Mouse (Mus musculus) myocyte (in vitro differentiated cells): Measurements from ENCODE around the gene Gtf2h4.

Source experiments
- POLR2A ChIP-seq: IDR thresholded peaks from one replicate; pipeline ENCODE4 v1.6.1; 2011; ENCODE audit warnings: low read depth, mild to moderate bottlenecking, control low read depth, moderate library complexity; ENCODE audit not compliant: insufficient read length
- TCF12 ChIP-seq: IDR thresholded peaks from one replicate; pipeline ENCODE4 v1.6.1; 2011; ENCODE audit warnings: mild to moderate bottlenecking, control low read depth; ENCODE audit not compliant: poor library complexity, insufficient read depth, severe bottlenecking

- no peak for TF ChIP-seq POLR2A
- TF ChIP-seq TCF12, result no peak
Measured at GRCm38 (mm10) chr17:35702605-35703004, 29.1 kb upstream of the Gtf2h4 start.
